Mouse (Mus musculus): ENCODE results near the gene Rwdd1. TPM values are rescaled to one million over a fixed set of nuclear protein-coding genes. Genes with fewer than 3 reads are reported as not detected.
"Not testable (repeated sequence)": the region's sequence is repeated elsewhere in the genome, so short reads cannot be mapped to it uniquely, and the experiment has no call there.

The Rwdd1 gene
- total RNA-seq (2021): 100 to 1,000 TPM; 102 to 107 TPM
- long read RNA-seq, transcript Rwdd1-201 (7 exons, 1,090 nt): major isoform, 88 of 94 reads
- long read RNA-seq, partial matches to known transcripts: 1 of 94 reads
- long read RNA-seq, other reads (novel, unspliced or antisense): 5 of 94 reads

GRCm38 (mm10) chr10:34019302-34020075 is at the start of gene Rwdd1:
TSS of gene Rwdd1 (minus strand) at chr10:34019624.
- peak; percentile 97 for DNase-seq (ENCODE audit: low spot score in 2 of 2)

DNA sequence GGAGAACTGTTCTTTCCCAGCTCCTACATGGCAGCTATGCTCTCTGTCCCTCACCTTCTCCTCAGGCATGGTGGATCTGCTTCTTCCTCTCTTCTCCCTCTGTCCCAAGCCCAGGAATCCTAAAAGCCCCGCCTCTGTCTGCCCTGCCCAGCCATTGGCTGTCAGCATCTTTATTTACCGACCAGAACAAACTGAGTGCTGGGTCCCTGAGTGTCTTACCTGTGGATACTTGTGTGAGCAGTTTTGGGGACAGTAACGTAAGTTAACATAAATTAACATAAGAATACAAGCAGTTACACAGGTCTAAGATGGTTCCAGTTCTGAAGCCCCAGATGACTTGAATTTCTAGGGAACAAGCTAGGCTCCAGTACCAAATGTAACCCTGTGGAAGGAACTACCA is 47.2 kb upstream of the Rwdd1 start:
- DNase-seq (ENCODE audit: low spot score in 2 of 2): no peak

- DNase-seq (ENCODE audit: low spot score in 2 of 2): no peak
Measured at GRCm38 (mm10) chr10:34053987-34054386, 34.6 kb upstream of the Rwdd1 start.

DNA sequence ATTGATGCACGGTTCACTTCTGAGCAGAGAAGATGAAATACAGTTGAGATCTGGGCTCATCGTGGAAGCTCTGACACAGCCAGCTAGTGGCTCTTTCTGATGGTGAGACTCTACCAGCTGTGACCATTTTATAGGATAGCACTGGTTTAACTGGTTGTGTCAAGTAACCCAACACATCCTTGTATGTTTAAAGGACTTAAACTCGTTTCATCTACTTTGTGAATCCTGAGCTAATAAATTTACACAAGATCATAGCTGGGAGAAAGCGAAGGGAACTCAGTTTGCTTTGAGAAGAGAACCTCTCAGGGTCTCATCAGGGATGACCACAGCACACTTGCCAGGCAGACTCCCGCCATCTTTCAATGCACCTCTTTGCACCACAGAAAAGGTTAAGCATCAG is 24.8 kb upstream of the Rwdd1 start, which contains the start of gene Calhm4:
Gene Calhm4, minus strand, starts transcription at position 101 of the 400 bp plus-strand sequence.
- DNase-seq (ENCODE audit: low spot score in 2 of 2): no peak

DNA sequence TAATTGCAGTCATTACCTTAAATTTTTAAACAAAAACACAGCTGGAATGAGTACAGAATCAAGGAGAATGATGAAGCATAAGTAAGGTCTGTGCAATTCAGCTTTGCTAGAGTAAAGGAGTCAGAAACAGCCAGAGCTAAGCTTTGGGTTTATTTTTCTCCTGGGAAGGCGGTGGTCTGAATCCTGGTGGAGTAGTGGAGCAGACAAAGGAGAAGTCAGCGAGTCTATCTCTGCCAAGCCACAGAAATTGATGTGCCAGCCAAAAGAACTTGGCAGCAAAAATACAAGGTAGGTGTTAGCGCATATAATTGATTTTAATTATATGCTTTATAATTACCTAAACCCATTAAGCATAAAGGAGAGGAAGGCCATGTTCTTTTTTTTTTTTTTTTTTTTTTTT is 18.0 kb upstream of the Rwdd1 start, which contains the start of gene Trappc3l:
Gene Trappc3l, plus strand, starts transcription at position 197 of the 400 bp plus-strand sequence.
- no peak for DNase-seq (ENCODE audit: low spot score in 2 of 2)

GRCm38 (mm10) chr10:34036587-34036986 is 17.2 kb upstream of the Rwdd1 start:
- DNase-seq (ENCODE audit: low spot score in 2 of 2): peak in 1 of 2 experiments; percentile 4

- DNase-seq (ENCODE audit: low spot score in 2 of 2): peak; percentile 68 to 80
Measured at GRCm38 (mm10) chr10:34033630-34034305, 14.3 kb upstream of the Rwdd1 start.

- DNase-seq (ENCODE audit: low spot score in 2 of 2): no peak
Measured at GRCm38 (mm10) chr10:34030322-34030721, 10.9 kb upstream of the Rwdd1 start.

GRCm38 (mm10) chr10:34018746-34019301 is 600 bp downstream of the Rwdd1 start:
- no peak for DNase-seq (ENCODE audit: low spot score in 2 of 2)

DNA sequence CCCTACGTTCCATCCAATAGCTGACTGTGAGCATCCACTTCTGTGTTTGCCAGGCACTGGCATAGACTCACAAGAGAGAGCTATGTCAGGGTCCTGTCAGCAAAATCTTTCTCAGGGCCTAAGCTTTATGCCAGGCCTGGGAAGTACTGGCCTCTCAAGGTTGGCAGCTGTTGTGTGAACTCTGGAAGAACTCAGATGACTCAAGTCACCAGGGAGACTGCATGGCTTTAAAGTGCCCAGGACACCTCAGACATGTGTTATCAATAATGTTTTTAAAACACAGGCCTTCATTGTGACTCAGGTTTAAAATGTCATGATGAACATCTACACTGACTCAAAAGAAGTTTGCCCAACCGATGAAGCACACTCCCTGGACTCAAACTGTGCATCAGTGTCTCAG is 6.2 kb downstream of the Rwdd1 start:
- no peak for DNase-seq (ENCODE audit: low spot score in 2 of 2)

DNA sequence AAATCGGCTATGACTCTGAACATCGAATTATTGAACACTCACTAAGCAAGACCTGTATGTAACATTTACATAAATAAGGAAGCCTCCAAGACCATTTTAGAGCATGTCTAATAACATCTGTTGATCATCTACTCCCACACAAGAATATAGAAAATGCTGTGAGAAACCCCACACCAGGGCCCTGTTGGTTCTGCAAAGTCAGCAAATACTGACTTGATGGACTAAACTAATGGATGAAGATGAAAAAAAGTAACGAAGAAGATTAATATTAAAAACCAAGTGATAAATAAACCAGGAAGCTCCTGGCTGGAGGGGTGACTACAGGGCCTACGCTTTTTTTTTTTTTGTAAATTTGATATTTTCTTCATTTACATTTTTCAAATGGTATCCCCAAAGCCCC is 6.8 kb downstream of the Rwdd1 start:
- DNase-seq (ENCODE audit: low spot score in 2 of 2): no peak

DNA sequence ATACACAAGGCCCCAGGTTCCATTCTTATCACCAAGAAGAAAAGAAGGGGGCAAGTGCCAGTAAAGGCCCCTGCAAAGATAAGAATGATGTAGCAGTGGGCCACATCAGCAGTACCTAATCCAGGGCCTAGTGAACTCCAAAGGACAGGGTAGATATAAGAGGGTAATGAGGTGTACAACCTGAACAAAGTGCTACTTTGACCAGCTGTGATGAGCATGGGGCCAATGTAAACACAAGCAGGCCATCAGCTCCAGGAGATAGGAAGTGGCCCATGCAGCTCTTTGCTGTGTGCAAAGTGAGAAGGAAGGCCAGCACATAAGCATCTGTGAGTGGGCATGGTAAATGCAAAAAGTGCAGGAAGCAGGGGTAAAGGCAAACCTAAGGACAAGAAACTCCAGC is 21.0 kb downstream of the Rwdd1 start:
- DNase-seq (ENCODE audit: low spot score in 2 of 2): no peak

DNA sequence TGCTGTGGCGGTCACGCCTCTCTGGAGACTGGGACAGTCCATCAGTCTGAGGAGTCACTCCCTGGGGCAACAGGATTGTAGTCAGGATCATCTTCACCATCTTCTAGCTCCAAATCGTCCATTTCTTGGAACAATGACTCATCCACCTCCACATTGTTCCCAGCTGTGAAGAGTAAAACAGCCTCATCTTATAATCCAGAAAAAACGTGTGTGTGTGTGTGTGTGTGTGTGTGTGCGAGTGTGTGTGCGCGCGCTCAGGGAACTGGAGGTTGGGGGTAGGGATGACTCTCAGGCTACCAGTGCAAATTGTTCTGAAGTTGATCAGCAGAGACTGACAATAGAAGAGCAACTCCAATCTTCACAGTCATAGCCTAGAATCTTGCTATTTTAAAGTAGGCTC is 22.7 kb downstream of the Rwdd1 start:
- DNase-seq (ENCODE audit: low spot score in 2 of 2): not testable (repeated sequence)

DNA sequence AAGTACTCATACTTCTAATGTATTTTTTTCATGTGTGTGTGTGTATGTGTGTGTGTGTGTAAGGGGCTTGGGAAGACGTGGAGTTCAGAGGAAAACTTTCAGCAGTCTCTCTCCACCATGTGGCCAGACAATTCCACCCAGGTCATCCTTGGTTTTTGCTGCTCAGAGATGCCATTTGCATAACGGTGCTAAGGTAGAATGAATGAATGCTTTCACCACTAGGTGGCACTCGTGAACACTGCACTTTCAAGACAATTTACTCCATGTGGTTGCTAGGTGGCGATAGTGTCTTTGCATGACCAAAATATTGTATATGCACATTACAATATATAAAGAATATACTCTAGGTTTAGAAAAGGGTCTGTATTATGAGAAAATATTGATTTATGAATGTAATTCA is 32.7 kb downstream of the Rwdd1 start:
- DNase-seq (ENCODE audit: low spot score in 2 of 2): peak; percentile 58 to 68

DNA sequence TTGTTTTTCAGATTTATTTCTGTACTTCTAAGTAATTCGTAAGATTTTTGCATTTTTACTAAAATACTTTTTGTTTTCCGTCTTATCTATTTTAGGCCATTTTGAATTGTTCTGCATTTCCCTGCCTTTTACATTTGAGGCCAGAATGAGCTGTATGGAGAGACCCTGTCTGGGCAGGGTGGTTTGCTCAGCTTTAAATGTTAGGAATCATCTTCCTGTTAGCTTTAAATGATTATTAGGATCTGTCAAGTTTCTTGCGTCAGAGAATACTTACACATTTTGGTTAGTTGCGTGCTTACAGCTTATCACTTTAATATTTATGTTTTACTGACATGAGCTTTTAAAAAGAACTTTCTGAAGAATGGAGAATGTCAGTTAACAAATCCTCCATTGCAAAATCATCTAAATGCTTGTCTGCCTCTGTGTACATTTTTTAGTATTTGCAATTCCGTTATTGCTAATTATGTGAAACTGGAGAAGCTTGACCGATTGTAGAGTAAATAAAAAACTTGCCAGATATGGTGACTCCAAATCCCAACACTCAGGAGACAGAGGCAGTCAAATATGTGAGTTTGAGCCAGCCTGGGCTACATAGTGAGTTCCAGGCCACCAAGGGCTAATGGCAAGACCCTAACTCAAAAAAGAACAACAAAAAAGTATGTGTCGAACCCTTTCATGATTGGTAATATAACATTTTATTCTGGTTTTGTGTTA is 44.5 kb downstream of the Rwdd1 start:
- no peak for DNase-seq (ENCODE audit: low spot score in 2 of 2)

GRCm38 (mm10) chr10:33952509-33952908 is 66.9 kb downstream of the Rwdd1 start:
- no peak for DNase-seq (ENCODE audit: low spot score in 2 of 2)

- peak; percentile 70 to 81 for DNase-seq (ENCODE audit: low spot score in 2 of 2)
Measured at GRCm38 (mm10) chr10:33950803-33951583, 68.4 kb downstream of the Rwdd1 start, which contains the start of gene Zup1. TSS of gene Zup1 (minus strand) at chr10:33951269.

Measured in layer of hippocampus, postnatal 10 days (tissue).